Mouse (Mus musculus) intestine, embryonic 14.5 days (tissue): Measurements from ENCODE around the gene Gm3233. TPM values are rescaled to one million over a fixed set of nuclear protein-coding genes. Genes with fewer than 3 reads are reported as not detected.
"Not testable (repeated sequence)": the region's sequence is repeated elsewhere in the genome, so short reads cannot be mapped to it uniquely, and the experiment has no call there.

Source experiments
- ATAC-seq: fragments of 200-750 bp; cut with Nextera tagmentation; replicated peaks from 2 replicates; pipeline ENCODE4 v1.8.0; 2017; ENCODE audit warnings: low read depth, moderate number of reproducible peaks, moderate TSS enrichment, moderate library complexity; ENCODE audit not compliant: low FRiP score, low TSS enrichment
- DNase-seq: peaks from one replicate; pipeline ENCODE4 v3.0.0-alpha.2; 2018; ENCODE audit warnings: low spot score
- H3K27ac ChIP-seq: fragments of 300-500 bp; sonication (generic); 2 replicates; pipeline ENCODE4 v1.5.1; 2014; ENCODE audit warnings: low read depth, mild to moderate bottlenecking, control low read depth
- H3K27me3 ChIP-seq: fragments of 300-500 bp; sonication (generic); replicated peaks from 2 replicates; pipeline ENCODE4 v1.6.1; 2014; ENCODE audit warnings: low read length, control low read depth; ENCODE audit not compliant: control insufficient read depth, insufficient read depth
- H3K36me3 ChIP-seq: fragments of 300-500 bp; sonication (generic); 2 replicates; pipeline ENCODE4 v1.6.1; 2014; ENCODE audit warnings: low read length, control low read depth; ENCODE audit not compliant: control insufficient read depth, insufficient read depth
- H3K4me1 ChIP-seq: fragments of 300-500 bp; sonication (generic); replicated peaks from 2 replicates; pipeline ENCODE4 v1.6.1; 2014; ENCODE audit warnings: low read length, control low read depth, mixed read lengths; ENCODE audit not compliant: control insufficient read depth, insufficient read depth
- H3K4me2 ChIP-seq: fragments of 300-500 bp; sonication (generic); 2 replicates; pipeline ENCODE4 v1.6.1; 2014; ENCODE audit warnings: low read length
- H3K4me3 ChIP-seq: fragments of 300-500 bp; sonication (generic); 2 replicates; pipeline ENCODE4 v1.5.1; 2014; ENCODE audit warnings: low read depth, low read length, control low read depth, mixed read lengths
- H3K9ac ChIP-seq: fragments of 300-500 bp; sonication (generic); 2 replicates; pipeline ENCODE4 v1.6.1; 2014; ENCODE audit warnings: mild to moderate bottlenecking, low read length
- H3K9me3 ChIP-seq: fragments of 300-500 bp; sonication (generic); 2 replicates; pipeline ENCODE4 v1.6.1; 2016; ENCODE audit warnings: low read length, control low read depth; ENCODE audit not compliant: control insufficient read depth
- WGBS: fragments of 180-500 bp; shearing (Covaris S2); extraction: QIAGEN DNeasy Blood & Tissue Kit; methylation state at CpG from one replicate; pipeline ENCODE4 v1.1.7; 2014; 5-methylcytosine and 5-hydroxymethylcytosine counted together
- polyA plus RNA-seq: library from polyadenylated mRNA; unstranded; fragments of >200 nt; fragmentation: Nextera tagmentation; extraction: Ambion mirVana; gene quantifications from 2 replicates; pipeline ENCODE4 v1.2.1, GENCODE M21; 2014

Gm3233 gene
- polyA plus RNA-seq, 1 experiment from 2014 or later: not detected

- ATAC-seq, H3K4me3 ChIP-seq, DNase-seq, H3K27me3 ChIP-seq, H3K27ac ChIP-seq, H3K9ac ChIP-seq, H3K4me1 ChIP-seq, H3K4me2 ChIP-seq, H3K9me3 ChIP-seq, H3K36me3 ChIP-seq: not testable (repeated sequence)
- 72% methylated on average over 1 of the region's 1 CpGs for WGBS
These were observed 8.8 kb downstream of the Gm3233 start for GRCm38 (mm10) chr10:77750686-77751085.

GRCm38 (mm10) chr10:77741924-77742688 lies 17.4 kb downstream of the Gm3233 start, which contains the start of gene Gm18596:
Gene Gm18596 (minus strand): TSS chr10:77742638.
- not testable (repeated sequence) for ATAC-seq, H3K4me1 ChIP-seq, H3K9ac ChIP-seq, H3K27ac ChIP-seq, DNase-seq, H3K36me3 ChIP-seq, H3K4me3 ChIP-seq, H3K9me3 ChIP-seq, H3K27me3 ChIP-seq, H3K4me2 ChIP-seq
- WGBS: 55% methylated on average over 4 of the region's 5 CpGs

- no peak for DNase-seq
- Histone ChIP-seq H3K4me3 (no peak overlapping the region), H3K9me3 (peaks cover 8% of the 10 kb centered on the region), H3K27me3 (no peaks in the 10 kb centered on the region), H3K9ac (no peak overlapping the region), H3K36me3 (no peaks in the 10 kb centered on the region), H3K4me2 (no peak overlapping the region), H3K27ac (no peak overlapping the region), H3K4me1 (no peaks in the 10 kb centered on the region)
- ATAC-seq: no peak
- 80% methylated on average over 4 of the region's 4 CpGs for WGBS
These were observed 20.6 kb downstream of the Gm3233 start for GRCm38 (mm10) chr10:77738929-77739328.

GRCm38 (mm10) chr10:77735928-77736327 lies 23.6 kb downstream of the Gm3233 start:
- no peak for ATAC-seq
- H3K9ac ChIP-seq: no peak overlapping the region
- H3K4me2 ChIP-seq: no peak overlapping the region
- WGBS: 100% methylated on average over 1 of the region's 1 CpGs
- no peak for DNase-seq
- H3K9me3 ChIP-seq: peaks cover 8% of the 10 kb centered on the region
- no peaks in the 10 kb centered on the region for H3K36me3 ChIP-seq
- no peak overlapping the region for H3K27ac ChIP-seq
- H3K4me3 ChIP-seq: no peak overlapping the region
- no peaks in the 10 kb centered on the region for H3K27me3 ChIP-seq
- no peaks in the 10 kb centered on the region for H3K4me1 ChIP-seq

- no peak overlapping the region for H3K4me2 ChIP-seq
- no peaks in the 10 kb centered on the region for H3K27me3 ChIP-seq
- H3K4me3 ChIP-seq: no peak overlapping the region
- no peaks in the 10 kb centered on the region for H3K36me3 ChIP-seq
- 51% methylated on average over 4 of the region's 4 CpGs for WGBS
- no peak overlapping the region for H3K9ac ChIP-seq
- ATAC-seq: no peak
- no peaks in the 10 kb centered on the region for H3K4me1 ChIP-seq
- no peak overlapping the region for H3K27ac ChIP-seq
- DNase-seq: no peak
- no peaks in the 10 kb centered on the region for H3K9me3 ChIP-seq
These were observed 30.2 kb downstream of the Gm3233 start for GRCm38 (mm10) chr10:77729241-77729640.

DNA sequence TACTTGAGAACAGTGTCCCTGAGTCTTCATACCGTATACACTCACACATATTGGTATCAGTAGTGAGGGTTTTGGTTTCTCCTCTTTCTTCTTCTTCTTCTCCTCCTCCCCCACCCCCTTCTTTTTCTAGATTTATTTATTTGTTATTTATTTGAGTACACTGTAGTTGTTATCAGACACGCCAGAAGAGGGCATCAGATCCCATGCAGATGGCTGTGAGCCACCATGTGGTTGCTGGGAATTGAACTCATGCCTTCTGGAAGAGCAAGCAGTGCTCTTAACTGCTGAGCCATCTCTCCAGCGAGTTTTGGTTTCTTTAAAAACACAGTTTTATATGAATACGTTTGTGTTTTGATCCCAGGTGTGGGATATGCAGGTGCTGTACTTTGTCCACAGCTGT lies 31.2 kb downstream of the Gm3233 start:
- WGBS: 61% methylated on average over 4 of the region's 4 CpGs
- H3K4me1 ChIP-seq: no peaks in the 10 kb centered on the region
- H3K27ac ChIP-seq: no peak overlapping the region
- DNase-seq (no peak), ATAC-seq (no peak)
- no peaks in the 10 kb centered on the region for H3K9me3 ChIP-seq
- H3K27me3 ChIP-seq: no peaks in the 10 kb centered on the region
- H3K36me3 ChIP-seq: no peaks in the 10 kb centered on the region
- H3K4me2 ChIP-seq: no peak overlapping the region
- no peak overlapping the region for H3K4me3 ChIP-seq
- H3K9ac ChIP-seq: no peak overlapping the region

GRCm38 (mm10) chr10:77726186-77726585 lies 33.3 kb downstream of the Gm3233 start, which contains the start of gene Gm10100:
Gene Gm10100 (plus strand): TSS chr10:77726486.
- Histone ChIP-seq H3K4me2 (no peak within 1 kb of the TSS), H3K36me3 (no peaks in the 10 kb centered on the region), H3K27ac (no peak within 1 kb of the TSS), H3K9ac (no peak within 1 kb of the TSS), H3K4me1 (no peaks in the 10 kb centered on the region), H3K27me3 (no peaks in the 10 kb centered on the region), H3K9me3 (no peaks in the 10 kb centered on the region), H3K4me3 (no peak within 1 kb of the TSS)
- ATAC-seq (no peak), DNase-seq (no peak)
- 26% methylated on average over 3 of the region's 3 CpGs for WGBS

- Histone ChIP-seq H3K4me3 (no peak overlapping the region), H3K27ac (no peak overlapping the region), H3K9ac (no peak overlapping the region), H3K27me3 (no peaks in the 10 kb centered on the region), H3K4me2 (no peak overlapping the region), H3K4me1 (no peaks in the 10 kb centered on the region), H3K9me3 (no peaks in the 10 kb centered on the region), H3K36me3 (no peaks in the 10 kb centered on the region)
- no peak for ATAC-seq
- 76% methylated on average over 8 of the region's 8 CpGs for WGBS
- DNase-seq: no peak
These were observed 34.6 kb downstream of the Gm3233 start for GRCm38 (mm10) chr10:77724855-77725254.

DNA sequence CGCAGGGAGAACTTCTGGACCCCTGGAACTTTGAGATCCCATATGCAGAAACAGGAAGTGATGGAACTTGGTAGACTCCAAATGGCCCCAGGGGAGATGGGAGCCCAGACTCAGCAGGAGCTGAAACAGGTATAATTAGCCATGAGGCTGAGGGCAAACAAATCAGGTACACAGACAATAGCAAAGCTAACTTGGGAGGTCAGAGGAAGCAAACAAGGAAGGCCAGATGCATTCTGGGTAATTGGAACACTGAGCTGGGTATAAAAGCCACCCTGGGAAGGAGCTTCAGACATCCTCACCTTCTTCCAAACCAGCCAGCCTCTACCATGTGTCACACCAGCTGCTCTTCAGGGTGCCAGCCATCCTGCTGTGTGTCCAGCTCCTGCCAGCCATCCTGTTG lies 39.2 kb downstream of the Gm3233 start, which contains the start of gene Krtap12-1:
Gene Krtap12-1, plus strand, starts transcription at position 301 of the 400 bp plus-strand sequence.
- not testable (repeated sequence) for H3K9me3 ChIP-seq, H3K9ac ChIP-seq, H3K27me3 ChIP-seq, H3K27ac ChIP-seq, DNase-seq, ATAC-seq, H3K36me3 ChIP-seq, H3K4me3 ChIP-seq, H3K4me1 ChIP-seq, H3K4me2 ChIP-seq
- 87% methylated on average over 1 of the region's 1 CpGs for WGBS
